Mouse (Mus musculus) adrenal gland, adult (tissue): Measurements from ENCODE around the gene Slc29a3.

ENCODE experiments used
- DNase-seq, 2 experiments: peaks; one replicate each; pipeline ENCODE4 v3.0.0; 2022 to 2023; ENCODE audit warnings: low spot score in 1 of 2; ENCODE audit not compliant: inconsistent age in 2 of 2

Slc29a3 gene

DNA sequence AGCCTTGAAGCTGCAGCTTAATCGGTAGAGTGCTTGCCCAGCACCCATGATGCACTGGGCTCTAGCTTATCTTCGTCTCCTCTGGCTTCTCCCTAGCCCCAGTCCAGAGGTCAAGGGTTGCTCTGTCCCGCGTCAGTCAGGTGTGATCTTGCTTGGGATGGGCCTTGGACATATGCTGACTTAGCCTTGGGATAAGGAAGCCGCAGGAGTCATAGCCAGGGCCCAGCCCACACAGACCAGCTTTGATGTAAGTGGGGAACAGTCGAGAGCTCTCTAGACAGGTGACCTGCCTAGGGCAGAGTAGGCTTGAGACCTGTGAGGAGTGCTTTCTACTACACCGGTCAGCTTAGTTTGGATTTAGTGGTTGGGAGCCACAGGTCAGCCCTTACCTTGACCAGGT lies 14.8 kb upstream of the Slc29a3 start:
- no peak for DNase-seq

DNA sequence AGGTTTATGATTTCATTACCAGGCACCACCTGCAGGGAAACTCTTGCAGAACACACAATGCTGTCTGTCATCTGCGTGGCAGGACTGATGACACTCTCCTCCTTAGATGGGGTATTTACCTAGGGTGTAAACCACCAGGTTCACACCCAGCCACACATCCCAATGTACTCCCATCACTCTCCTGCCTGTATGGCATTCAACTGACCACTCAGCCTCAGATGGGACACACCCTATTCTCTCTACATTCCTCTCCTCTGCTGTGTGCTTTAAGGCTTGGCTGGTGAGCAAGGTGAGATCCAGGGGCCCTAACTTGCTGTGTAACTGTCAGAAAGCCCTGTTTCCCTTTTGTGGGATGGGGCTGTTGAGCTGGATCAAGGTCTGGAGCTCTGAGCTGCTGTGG lies 9.5 kb upstream of the Slc29a3 start:
- no peak for DNase-seq

DNA sequence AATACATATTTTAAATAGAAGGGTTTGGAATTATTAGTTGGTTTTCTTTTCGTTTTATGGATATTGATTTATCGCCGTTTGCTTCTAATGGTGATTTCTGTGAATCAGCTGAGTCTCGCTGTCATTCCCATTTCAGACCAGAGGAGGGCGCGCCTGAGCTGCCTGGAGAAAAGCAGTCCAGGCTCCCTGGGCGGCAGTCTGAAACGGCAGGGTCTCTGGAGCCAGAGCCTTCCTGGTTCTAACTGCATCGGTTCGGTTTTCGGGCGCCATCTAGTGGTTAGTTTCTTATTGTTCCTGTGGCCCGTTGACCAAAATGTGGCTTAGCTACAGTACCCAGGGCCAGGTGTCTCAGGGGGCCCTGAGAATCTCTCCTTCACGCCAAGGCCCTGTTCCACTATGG lies 7.8 kb upstream of the Slc29a3 start:
- peak; percentile 90 to 97 for DNase-seq

GRCm38 (mm10) chr10:60756992-60757391 lies 4.4 kb upstream of the Slc29a3 start:
- peak; percentile 54 to 89 for DNase-seq

DNA sequence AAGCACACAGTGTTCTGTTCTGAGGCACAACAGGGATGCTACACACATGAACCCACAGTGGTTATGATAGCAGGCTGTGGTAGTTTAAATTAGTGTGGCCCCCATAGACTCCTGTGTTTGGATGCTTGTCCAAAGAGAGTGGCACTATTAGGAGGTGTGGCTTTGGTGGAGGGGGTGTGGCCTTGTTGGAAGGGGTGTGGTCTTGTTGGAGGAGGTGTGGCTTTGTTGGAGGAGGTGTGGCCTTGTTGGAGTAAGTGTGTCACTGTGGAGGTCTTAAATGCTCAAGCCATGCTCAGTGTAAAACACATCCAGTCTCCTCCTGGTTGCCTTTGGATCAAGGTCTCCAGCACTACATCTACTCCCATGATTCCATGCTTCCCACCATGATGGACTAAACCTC lies 3.6 kb upstream of the Slc29a3 start:
- DNase-seq, result no peak

- DNase-seq, result no peak
These were observed 1.3 kb upstream of the Slc29a3 start for GRCm38 (mm10) chr10:60753941-60754340.

DNA sequence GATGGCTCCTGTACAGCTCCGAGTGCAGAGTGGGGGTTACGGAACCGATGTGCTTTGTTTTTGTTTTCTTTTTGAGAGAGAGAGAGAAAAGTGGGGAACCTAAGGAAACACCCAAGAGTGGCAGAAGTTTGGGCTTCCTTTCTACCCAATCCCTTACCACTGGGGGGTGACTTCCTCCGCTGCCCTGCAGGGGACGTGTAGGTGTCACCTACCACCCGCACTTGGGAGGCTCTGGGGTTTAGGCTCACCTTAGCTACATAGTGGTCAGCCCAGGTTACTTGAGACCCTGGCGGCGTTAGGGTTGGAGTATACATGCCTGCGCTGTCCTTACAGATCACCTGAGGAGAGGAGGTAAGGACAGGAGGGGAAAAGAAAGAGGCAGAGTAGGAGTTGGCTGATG lies 667 bp upstream of the Slc29a3 start:
- peak; percentile 48 to 71 for DNase-seq

DNA sequence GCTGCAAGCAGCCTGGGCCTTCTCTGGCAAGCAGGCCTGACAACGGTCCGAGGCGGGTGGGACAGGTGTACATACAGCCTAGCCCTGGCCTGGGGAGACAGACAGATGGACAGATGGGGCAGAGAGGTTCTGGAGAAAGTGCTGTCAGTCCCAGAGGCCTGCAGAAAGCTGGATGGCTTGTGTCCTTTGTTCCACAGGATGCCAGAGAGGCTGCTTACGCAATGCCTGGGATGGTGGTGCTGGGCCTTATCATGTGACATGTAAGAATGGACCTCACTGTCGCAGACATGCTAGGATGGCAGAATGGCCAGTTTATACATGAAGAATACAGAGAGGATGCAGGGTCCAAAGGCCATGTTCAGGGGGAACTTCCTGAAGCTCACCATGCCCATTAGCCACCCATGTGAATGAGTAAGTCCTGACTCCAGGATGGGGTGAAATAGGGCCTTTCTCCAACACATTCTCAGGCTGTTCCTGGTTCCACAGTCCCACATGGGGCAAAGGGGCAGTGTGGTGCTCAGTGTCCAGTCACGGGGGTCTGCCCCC lies 4.9 kb downstream of the Slc29a3 start:
- peak in 1 of 2 experiments; percentile 57 for DNase-seq

DNA sequence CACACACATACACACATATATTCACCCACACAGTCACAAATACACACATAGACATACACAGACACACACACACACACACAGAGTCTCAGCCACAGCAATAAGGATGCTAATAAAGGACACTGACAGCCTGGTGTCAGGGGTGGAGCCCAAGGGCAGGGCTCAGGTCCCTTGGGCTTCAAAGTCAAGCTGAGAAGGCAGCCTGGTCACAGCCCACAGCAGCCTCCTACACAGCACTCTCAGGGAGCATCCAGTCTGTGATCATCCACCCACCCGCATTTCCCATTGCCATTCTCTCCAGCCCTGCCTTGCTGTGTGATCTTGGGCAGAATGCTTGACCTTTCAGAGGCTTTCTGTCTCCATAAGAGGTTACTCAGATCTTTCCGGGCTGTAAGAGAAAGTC lies 6.1 kb downstream of the Slc29a3 start:
- DNase-seq, result peak in 1 of 2 experiments; percentile 35

- DNase-seq, result peak in 1 of 2 experiments; percentile 36
These were observed 7.9 kb downstream of the Slc29a3 start for GRCm38 (mm10) chr10:60744543-60745290.

DNA sequence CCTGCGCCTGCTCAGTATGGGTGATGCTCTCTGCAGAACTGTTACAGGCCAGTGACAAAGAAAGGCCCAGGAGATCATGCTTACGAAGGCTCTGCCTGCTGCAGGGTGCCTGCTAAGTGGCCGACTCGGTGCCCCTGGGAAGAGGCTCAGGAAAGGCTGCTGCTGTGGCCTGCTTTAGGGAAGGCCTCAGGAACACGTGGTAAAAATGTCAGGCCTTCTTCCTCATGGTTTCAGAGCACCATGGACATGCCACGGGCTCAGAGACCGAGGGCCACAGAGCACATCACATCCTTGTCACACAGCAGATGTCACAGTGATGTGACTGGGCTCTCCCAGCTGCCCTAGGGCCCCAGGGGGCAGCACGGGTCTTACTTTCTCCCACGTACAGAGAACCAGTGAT lies 8.9 kb downstream of the Slc29a3 start:
- DNase-seq, result peak in 1 of 2 experiments; percentile 33

- peak; percentile 57 to 81 for DNase-seq
These were observed 9.7 kb downstream of the Slc29a3 start for GRCm38 (mm10) chr10:60742942-60743341.

DNA sequence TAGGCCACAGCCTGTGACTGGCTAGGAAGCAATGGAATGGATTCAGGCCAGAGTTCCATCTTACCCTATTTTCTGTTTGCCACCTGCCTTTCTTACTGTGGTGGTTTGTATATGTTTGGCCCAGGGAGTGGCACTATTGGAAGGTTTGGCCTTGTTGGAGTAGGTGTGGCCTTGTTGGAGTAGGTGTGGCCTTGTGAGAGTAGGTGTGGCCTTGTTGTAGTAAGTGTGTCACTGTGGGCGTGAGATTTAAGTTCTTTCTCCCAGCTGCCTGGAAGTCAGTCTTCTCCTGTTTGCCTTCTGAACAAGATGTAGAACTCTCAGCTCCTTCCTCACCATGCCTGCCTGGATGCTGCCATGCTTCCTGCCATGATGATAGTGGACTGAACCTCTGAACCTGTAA lies 10.3 kb downstream of the Slc29a3 start:
- DNase-seq, result peak in 1 of 2 experiments; percentile 39

DNA sequence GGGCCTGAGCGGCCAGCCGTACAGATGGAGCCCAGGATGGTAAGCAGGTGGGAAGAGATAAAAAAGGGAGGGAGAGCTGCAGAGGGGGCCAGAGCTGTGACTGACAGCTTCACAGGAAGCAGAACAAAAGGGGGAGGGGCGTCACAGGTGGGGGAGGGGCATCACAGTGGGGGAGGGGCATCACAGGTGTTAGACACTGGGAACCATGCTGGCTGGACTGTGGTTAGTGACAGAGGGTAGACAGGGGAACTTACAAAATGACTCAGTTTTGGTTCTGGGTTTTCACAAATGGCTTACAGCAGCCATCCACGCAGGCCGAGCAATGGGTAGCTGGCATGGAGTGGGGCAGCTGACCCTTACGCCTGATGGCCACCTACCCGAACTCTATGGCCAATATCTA lies 11.2 kb downstream of the Slc29a3 start:
- no peak for DNase-seq

DNA sequence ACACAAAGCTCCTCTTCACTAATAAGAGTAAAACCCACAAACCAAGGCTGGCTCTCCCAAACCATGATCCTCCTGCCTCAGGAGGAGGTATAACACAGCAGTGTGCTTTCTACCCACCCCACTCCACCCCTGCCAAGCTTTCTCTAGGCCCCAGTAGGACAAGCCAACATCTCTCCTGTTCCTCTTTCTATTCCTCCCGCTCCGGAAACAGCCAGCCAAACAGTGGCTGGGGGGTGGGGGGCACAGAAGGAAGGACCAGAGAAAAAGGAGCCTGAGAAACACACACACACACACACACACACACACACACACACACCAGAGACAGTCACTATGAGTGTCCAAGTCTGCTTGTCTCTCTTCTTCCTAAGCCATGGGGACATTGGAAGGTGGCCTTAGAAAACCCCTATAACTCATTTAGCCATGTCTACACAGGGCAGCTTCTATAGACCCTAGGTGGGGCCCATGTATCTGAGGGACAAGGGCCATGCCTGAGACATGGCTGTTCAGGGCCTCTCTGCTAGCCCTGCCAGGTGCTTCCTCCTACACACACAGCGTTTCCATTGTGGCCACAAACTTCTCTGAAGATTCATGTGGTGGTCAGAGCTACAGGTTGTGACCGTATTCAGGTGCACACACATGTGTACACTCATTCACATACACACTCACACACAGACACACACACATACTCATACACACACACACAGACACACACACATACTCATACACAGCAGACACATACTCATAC lies 12.8 kb downstream of the Slc29a3 start:
- DNase-seq, result peak in 1 of 2 experiments; percentile 41

DNA sequence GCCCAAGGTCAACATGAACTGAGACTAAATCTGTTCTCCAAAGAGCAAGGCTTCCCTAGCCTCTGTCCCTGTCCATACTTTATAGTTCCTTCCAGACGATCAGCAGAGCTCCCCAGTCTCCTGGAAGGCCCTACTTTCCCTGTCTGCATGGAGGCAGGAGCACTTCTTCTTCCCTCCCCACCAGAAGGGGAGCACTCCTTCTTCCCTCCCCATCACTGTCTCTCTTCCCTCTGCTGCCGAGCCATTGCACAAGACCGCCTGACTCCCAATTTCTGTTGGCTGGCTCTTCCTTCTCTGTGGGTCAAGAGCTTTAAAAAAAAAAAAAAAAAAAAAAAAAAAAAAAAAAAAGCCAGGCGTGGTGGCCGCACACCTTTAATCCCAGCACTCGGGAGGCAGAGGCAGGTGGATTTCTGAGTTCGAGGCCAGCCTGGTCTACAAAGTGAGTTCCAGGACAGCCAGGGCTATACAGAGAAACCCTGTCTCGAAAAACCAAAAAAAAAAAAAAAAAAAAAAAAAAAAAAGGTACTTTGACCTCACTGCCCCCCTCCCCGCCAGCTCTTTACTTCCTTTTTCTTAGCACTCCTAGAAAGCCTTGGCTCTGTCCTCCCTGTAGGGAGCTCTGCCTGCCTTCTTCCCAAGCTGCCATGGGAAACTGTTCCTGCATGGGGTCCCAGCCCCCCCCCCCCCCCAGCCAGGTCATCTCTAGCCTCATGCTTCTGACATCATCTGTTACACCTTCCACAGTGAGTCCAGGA lies 14.5 kb downstream of the Slc29a3 start:
- DNase-seq, result peak in 1 of 2 experiments; percentile 65

DNA sequence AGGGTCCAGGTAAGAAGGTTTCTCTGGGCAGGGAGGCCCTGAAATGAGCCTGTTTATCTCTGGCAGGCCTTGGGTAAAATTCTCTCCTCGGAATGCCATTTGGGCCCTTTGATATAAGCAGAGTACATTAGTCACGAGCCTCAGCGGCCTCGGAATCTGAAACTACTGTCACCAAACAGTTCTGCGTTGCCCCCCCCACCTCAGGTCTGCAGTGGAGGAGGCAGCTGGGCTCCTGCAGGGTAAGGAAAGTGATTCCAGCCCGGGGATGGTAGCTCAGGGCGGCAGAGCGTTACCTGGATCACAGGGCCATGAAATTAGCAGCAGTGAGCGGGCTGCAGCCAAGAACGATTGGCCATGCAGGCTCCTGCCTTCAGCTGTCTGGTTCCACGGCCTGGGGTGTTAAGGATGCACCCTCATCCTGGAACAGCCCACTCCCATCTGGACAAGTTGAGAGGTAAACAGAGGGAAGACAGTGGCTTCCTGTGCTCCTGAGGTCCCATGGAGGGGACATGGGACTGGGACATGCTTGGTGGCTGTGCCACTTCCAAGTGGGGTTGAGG lies 15.3 kb downstream of the Slc29a3 start:
- peak; percentile 80 to 91 for DNase-seq

DNA sequence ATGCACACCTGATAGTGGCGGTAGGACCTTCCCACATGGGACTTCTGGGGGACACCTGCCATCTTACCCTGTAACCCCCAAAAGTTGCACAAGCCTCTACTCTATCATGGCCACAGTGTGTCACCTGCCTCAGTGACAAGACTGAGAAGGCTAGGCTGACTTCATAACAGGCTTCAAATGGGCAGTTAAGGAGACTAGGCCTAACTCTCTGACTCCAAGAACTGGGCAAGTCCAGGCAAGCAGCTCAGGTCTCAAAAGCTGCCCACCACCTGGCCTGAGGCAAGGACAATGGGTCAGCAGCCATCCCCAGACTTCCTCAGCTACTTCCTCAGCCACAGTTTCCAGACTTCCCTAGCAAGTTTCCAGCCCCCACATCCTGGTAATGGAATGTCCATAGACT lies 16.9 kb downstream of the Slc29a3 start:
- DNase-seq, result no peak

DNA sequence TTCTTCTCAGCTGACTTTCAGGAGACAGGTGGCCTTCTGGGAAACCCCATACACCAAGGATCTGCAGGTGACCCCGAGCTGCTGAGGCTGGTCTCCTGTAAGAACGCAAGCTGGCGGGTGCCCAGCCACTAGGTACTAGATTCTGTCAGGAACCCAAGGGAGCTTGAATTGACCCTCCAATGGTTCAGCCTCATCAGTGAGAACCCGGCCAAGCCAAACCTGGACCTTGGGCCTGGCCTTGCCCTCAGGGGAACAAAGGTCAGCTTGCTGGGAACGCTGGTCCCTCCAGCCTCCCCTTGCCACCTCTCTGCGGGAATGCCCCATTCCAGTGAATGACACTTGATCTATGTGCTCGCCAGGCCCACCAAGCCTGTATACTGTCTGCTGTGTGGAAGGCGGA lies 19.1 kb downstream of the Slc29a3 start:
- peak in 1 of 2 experiments; percentile 66 for DNase-seq

- peak; percentile 72 to 89 for DNase-seq
These were observed 20.2 kb downstream of the Slc29a3 start for GRCm38 (mm10) chr10:60732397-60732861.

GRCm38 (mm10) chr10:60731742-60732141 lies 20.9 kb downstream of the Slc29a3 start:
- no peak for DNase-seq
